Comparison of ENCODE assay signal across 9 mouse cellular contexts in the genomic region with DNA sequence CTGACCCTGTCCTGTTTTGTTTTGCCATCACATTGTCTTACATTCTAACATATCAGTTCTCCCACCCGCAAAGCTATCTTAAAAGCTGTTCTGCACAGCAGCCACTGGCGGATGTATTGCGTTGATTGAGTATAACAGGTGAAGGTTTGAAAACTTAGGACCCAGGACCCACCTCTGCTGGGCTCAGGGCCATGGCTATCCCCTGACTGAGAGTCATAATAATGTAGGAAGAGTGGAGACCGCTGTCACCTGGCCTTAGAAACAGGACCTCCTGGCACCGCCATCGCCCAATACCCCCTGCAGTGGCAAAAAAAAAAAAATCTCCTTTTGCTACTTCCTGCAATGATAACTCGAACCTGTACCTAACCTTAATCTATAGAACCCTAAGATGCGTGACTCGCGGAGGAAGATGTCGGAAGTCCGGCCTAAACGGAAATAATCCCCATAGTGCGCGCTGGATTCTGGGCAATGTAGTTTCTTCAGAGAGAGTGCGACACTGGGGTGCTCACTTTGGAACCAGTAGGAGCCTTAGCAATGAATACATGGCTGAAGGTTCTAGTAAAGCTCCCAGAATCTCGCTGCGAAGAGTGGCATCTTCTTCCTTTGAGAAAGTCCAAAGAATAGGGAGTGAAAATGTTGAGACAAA. TPM values are rescaled to one million over a fixed set of nuclear protein-coding genes. Genes with fewer than 3 reads are reported as not detected.
DNase-seq lines count a peak whose midpoint lies in the region; ATAC-seq lines count a peak whose summit lies in the region.
"Had no signal": no experiment of that assay in that cellular context is flagged by ENCODE, and none has a peak within 500 bp of the region (broad histone marks: within the 10 kb centered on the region; RNA-seq: fewer than 3 reads in every experiment).

No protein-coding gene starts in this region.

- no peaks in the 10 kb centered on the region for H3K36me3 ChIP-seq in neural tube, embryonic 12.5 days
- no peaks in the 10 kb centered on the region for H3K36me3 ChIP-seq in embryonic facial prominence, embryonic 15.5 days
- H3K36me3 ChIP-seq in intestine, embryonic 16.5 days (ENCODE audit: control insufficient read depth, insufficient read depth, low read length): no peaks in the 10 kb centered on the region
- no peaks in the 10 kb centered on the region for H3K36me3 ChIP-seq in midbrain, embryonic 13.5 days

- H3K4me1 ChIP-seq in neural tube, embryonic 12.5 days: no peaks in the 10 kb centered on the region
- no peaks in the 10 kb centered on the region for H3K4me1 ChIP-seq in embryonic facial prominence, embryonic 15.5 days
- H3K4me1 ChIP-seq in intestine, embryonic 16.5 days (ENCODE audit: control insufficient read depth, insufficient read depth, low read length): no peaks in the 10 kb centered on the region
- no peaks in the 10 kb centered on the region for H3K4me1 ChIP-seq in midbrain, embryonic 13.5 days (replicated peaks)

- H3K4me3 ChIP-seq in neural tube, embryonic 12.5 days: no peak overlapping the region
- peak overlapping the region; percentile 17 for H3K4me3 ChIP-seq in embryonic facial prominence, embryonic 15.5 days (replicated peaks)
- H3K4me3 ChIP-seq in intestine, embryonic 16.5 days (ENCODE audit: low read length): peak overlapping the region; percentile 14; the same call in 1 of the 2 replicates
- peak overlapping the region; percentile 32 for H3K4me3 ChIP-seq in midbrain, embryonic 13.5 days (replicated peaks)

- no peak for DNase-seq in neural tube, embryonic 10.5 days (ENCODE audit: extremely low spot score, low spot score)
- DNase-seq in c-Kit-positive CD71-positive TER-119-positive erythroid progenitor cells, embryonic 14.5 days (ENCODE audit: low spot score): no peak
- no peak for DNase-seq in heart, postnatal 25 days (ENCODE audit: low spot score)
- no peak for DNase-seq in MN1 (ENCODE audit: low spot score)

- peak; percentile 72; the same call in 1 of the 2 replicates for ATAC-seq in neural tube, embryonic 12.5 days (ENCODE audit: low FRiP score, low read depth)
- no peak for ATAC-seq in embryonic facial prominence, embryonic 15.5 days (ENCODE audit: insufficient number of reproducible peaks, low FRiP score, low TSS enrichment, low read depth)
- no peak for ATAC-seq in intestine, embryonic 16.5 days
- peak; percentile 75 for ATAC-seq in midbrain, embryonic 13.5 days

- H3K9ac ChIP-seq in neural tube, embryonic 12.5 days: no peak overlapping the region
- H3K9ac ChIP-seq in embryonic facial prominence, embryonic 15.5 days: no peak overlapping the region
- H3K9ac ChIP-seq in intestine, embryonic 16.5 days (ENCODE audit: low read depth, low read length): no peak overlapping the region
- no peak overlapping the region for H3K9ac ChIP-seq in midbrain, embryonic 13.5 days (replicated peaks)

- H3K27me3 ChIP-seq in neural tube, embryonic 12.5 days (replicated peaks): no peaks in the 10 kb centered on the region
- H3K27me3 ChIP-seq in embryonic facial prominence, embryonic 15.5 days: no peaks in the 10 kb centered on the region
- H3K27me3 ChIP-seq in intestine, embryonic 16.5 days (replicated peaks; ENCODE audit: control insufficient read depth, insufficient read depth, low read length): no peaks in the 10 kb centered on the region
- H3K27me3 ChIP-seq in midbrain, embryonic 13.5 days: no peaks in the 10 kb centered on the region

- no peaks in the 10 kb centered on the region for H3K9me3 ChIP-seq in neural tube, embryonic 12.5 days
- no peaks in the 10 kb centered on the region for H3K9me3 ChIP-seq in embryonic facial prominence, embryonic 15.5 days (replicated peaks)
- no peaks in the 10 kb centered on the region for H3K9me3 ChIP-seq in intestine, embryonic 16.5 days (ENCODE audit: control insufficient read depth, low read length)
- 0 out of 2 replicates have a peak, but pooled peaks cover 6% of the 10 kb centered on the region for H3K9me3 ChIP-seq in midbrain, embryonic 13.5 days

- H3K27ac ChIP-seq in neural tube, embryonic 12.5 days: no peak overlapping the region
- H3K27ac ChIP-seq in embryonic facial prominence, embryonic 15.5 days (replicated peaks): no peak overlapping the region
- H3K27ac ChIP-seq in intestine, embryonic 16.5 days (ENCODE audit: low read length): no peak overlapping the region
- no peak overlapping the region for H3K27ac ChIP-seq in midbrain, embryonic 13.5 days

- H3K4me2 ChIP-seq in neural tube, embryonic 12.5 days (replicated peaks): peak overlapping the region; percentile 23; the same call in 1 of the 2 replicates
- 0 out of 2 replicates have a peak overlapping the region, but pooled peaks have one; percentile 8 for H3K4me2 ChIP-seq in embryonic facial prominence, embryonic 15.5 days (replicated peaks)
- H3K4me2 ChIP-seq in intestine, embryonic 16.5 days (ENCODE audit: low read depth, low read length): no peak overlapping the region
- peak overlapping the region; percentile 34 for H3K4me2 ChIP-seq in midbrain, embryonic 13.5 days (replicated peaks)

- 64% methylated on average over 18 of the region's 18 CpGs for WGBS in neural tube, embryonic 12.5 days
- WGBS in embryonic facial prominence, embryonic 15.5 days: 55% methylated on average over 18 of the region's 18 CpGs
- 57% methylated on average over 18 of the region's 18 CpGs for WGBS in intestine, embryonic 16.5 days
- 73% methylated on average over 18 of the region's 18 CpGs for WGBS in midbrain, embryonic 13.5 days

- intact Hi-C loops in heart, postnatal 25 days (cut with DNase I): no loop called here

RNA-seq across cellular contexts. Expression of gene Zik1, which starts 14.5 kb away (rescaled TPM):
- 35.6 and 37.4 TPM in 2 replicates for polyA plus RNA-seq in neural tube, embryonic 12.5 days (2016; fragmentation: Nextera tagmentation; extraction: Ambion mirVana)
- polyA plus RNA-seq in embryonic facial prominence, embryonic 15.5 days (2015; fragmentation: Nextera tagmentation; extraction: Ambion mirVana): 11.3 TPM in 2 replicates
- polyA plus RNA-seq in intestine, embryonic 16.5 days (2015; fragmentation: Nextera tagmentation; extraction: Ambion mirVana): 4.9 and 5.4 TPM in 2 replicates
- 58.0 and 61.8 TPM in 2 replicates for polyA plus RNA-seq in midbrain, embryonic 13.5 days (2015; fragmentation: Nextera tagmentation; extraction: Ambion mirVana)
- total RNA-seq in heart, postnatal 25 days (2021): 1 to 10 TPM; 1.8 to 2.1 TPM

RNA-seq across cellular contexts. Expression of gene Vmn1r67, which starts 37.6 kb away (rescaled TPM):
- not detected in 2 replicates for polyA plus RNA-seq in neural tube, embryonic 12.5 days (2016; fragmentation: Nextera tagmentation; extraction: Ambion mirVana)
- not detected in 2 replicates for polyA plus RNA-seq in embryonic facial prominence, embryonic 15.5 days (2015; fragmentation: Nextera tagmentation; extraction: Ambion mirVana)
- not detected in 2 replicates for polyA plus RNA-seq in intestine, embryonic 16.5 days (2015; fragmentation: Nextera tagmentation; extraction: Ambion mirVana)
- not detected in 2 replicates for polyA plus RNA-seq in midbrain, embryonic 13.5 days (2015; fragmentation: Nextera tagmentation; extraction: Ambion mirVana)
- not detected for total RNA-seq in heart, postnatal 25 days (2021)
- total RNA-seq: left cerebral cortex, adult 8-10 months had no signal

Comparison
In these comparisons a context has a peak if more than half of its experiments do, and no peak if none do; other contexts are left out.
1. ATAC-seq: peak in neural tube, embryonic 12.5 days (single experiment) and midbrain, embryonic 13.5 days (single experiment); none in embryonic facial prominence, embryonic 15.5 days (single experiment) and intestine, embryonic 16.5 days (single experiment).